Mouse (Mus musculus): ENCODE measurements around the gene Rpf2.

GRCm38 (mm10) chr10:40246374-40247165 lies at the start of gene Rpf2:
- TF ChIP-seq CTCF (conservative IDR thresholded peaks at IDR 0.05; ENCODE audit: insufficient read depth, insufficient read length, low read depth, low read length) (no peak), POLR2A (IDR thresholded peaks at IDR 0.05; ENCODE audit: low read depth, low read length) (no peak)

Data from kidney, adult 2 months (tissue).